In the genomic region with DNA sequence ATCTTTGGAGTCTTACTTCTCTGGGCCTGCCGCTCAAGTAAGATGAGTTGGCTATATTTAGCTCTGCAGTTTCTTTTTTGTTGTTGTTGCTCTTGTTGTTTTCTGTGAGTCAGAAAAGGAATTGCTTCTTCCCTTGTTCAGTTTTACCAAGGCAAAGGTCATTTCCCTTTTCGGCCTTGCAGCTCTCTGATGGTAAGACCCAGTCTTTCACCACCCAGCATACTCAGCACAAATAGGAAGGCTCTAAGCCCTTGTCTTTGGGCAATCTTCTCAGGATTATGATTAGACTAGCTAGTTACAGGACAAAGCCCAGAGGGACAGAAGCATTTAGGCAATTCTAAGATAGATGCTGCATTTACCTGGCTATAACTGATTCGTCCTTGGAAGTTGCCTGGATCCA, we compare ENCODE assay signal across 9 mouse cellular contexts. TPM values are rescaled to one million over a fixed set of nuclear protein-coding genes. Genes with fewer than 3 reads are reported as not detected.
DNase-seq lines count a peak whose midpoint lies in the region; ATAC-seq lines count a peak whose summit lies in the region.
"Had no signal": no experiment of that assay in that cellular context is flagged by ENCODE, and none has a peak within 500 bp of the region (broad histone marks: within the 10 kb centered on the region; RNA-seq: fewer than 3 reads in every experiment).

No protein-coding gene starts in this region.

- no peak for ATAC-seq in heart, embryonic 13.5 days (ENCODE audit: extremely low read depth, insufficient number of reproducible peaks, low FRiP score, low TSS enrichment)
- no peak for ATAC-seq in neural tube, embryonic 11.5 days (ENCODE audit: insufficient read depth, low FRiP score, low TSS enrichment)
- no peak for ATAC-seq in limb, embryonic 12.5 days (ENCODE audit: insufficient number of reproducible peaks, insufficient read depth, low FRiP score, low TSS enrichment, low read depth)

- 79% methylated on average over 3 of the region's 3 CpGs for WGBS in heart, embryonic 13.5 days
- WGBS in neural tube, embryonic 11.5 days: 91% methylated on average over 3 of the region's 3 CpGs
- 87% methylated on average over 3 of the region's 3 CpGs for WGBS in limb, embryonic 12.5 days

- peak overlapping the region; percentile 71 for H3K4me2 ChIP-seq in heart, embryonic 13.5 days
- H3K4me2 ChIP-seq in neural tube, embryonic 11.5 days (ENCODE audit: low read depth): peak overlapping the region; percentile 50; the same call in 1 of the 2 replicates
- H3K4me2 ChIP-seq in limb, embryonic 12.5 days: peak overlapping the region; percentile 64

- H3K9ac ChIP-seq in heart, embryonic 13.5 days: peak overlapping the region; percentile 89; the same call in 1 of the 2 replicates
- H3K9ac ChIP-seq in neural tube, embryonic 11.5 days (ENCODE audit: low read length): no peak overlapping the region
- no peak overlapping the region for H3K9ac ChIP-seq in limb, embryonic 12.5 days (replicated peaks)

- peak overlapping the region; percentile 60 for H3K4me3 ChIP-seq in heart, embryonic 13.5 days
- H3K4me3 ChIP-seq in neural tube, embryonic 11.5 days (ENCODE audit: low read depth, low read length): no peak overlapping the region
- no peak overlapping the region for H3K4me3 ChIP-seq in limb, embryonic 12.5 days (replicated peaks)

- no peak overlapping the region for H3K27ac ChIP-seq in heart, embryonic 13.5 days (replicated peaks)
- no peak overlapping the region for H3K27ac ChIP-seq in neural tube, embryonic 11.5 days (ENCODE audit: low read depth, low read length)
- H3K27ac ChIP-seq in limb, embryonic 12.5 days: no peak overlapping the region

- H3K36me3 ChIP-seq in heart, embryonic 13.5 days: peaks cover 43% of the 10 kb centered on the region
- H3K36me3 ChIP-seq in neural tube, embryonic 11.5 days (ENCODE audit: control insufficient read depth, insufficient read depth, low read length): no peaks in the 10 kb centered on the region; the same call in 1 of the 2 replicates
- H3K36me3 ChIP-seq in limb, embryonic 12.5 days: peaks cover 33% of the 10 kb centered on the region

- H3K27me3 ChIP-seq in heart, embryonic 13.5 days (replicated peaks): no peaks in the 10 kb centered on the region
- H3K27me3 ChIP-seq in neural tube, embryonic 11.5 days (ENCODE audit: control insufficient read depth, insufficient read depth, low read length): no peaks in the 10 kb centered on the region
- H3K27me3 ChIP-seq in limb, embryonic 12.5 days: no peaks in the 10 kb centered on the region

- H3K9me3 ChIP-seq in heart, embryonic 13.5 days: no peaks in the 10 kb centered on the region
- H3K9me3 ChIP-seq in neural tube, embryonic 11.5 days (ENCODE audit: control insufficient read depth, low read length): no peaks in the 10 kb centered on the region
- no peaks in the 10 kb centered on the region for H3K9me3 ChIP-seq in limb, embryonic 12.5 days

- DNase-seq in heart, adult 18-20 months: no peak
- DNase-seq in neural tube, embryonic 11.5 days (ENCODE audit: low spot score): no peak
- no peak for DNase-seq in neural tube, embryonic 10.5 days (ENCODE audit: extremely low spot score, low spot score)
- DNase-seq in yolk sac, embryonic 10.5 days (ENCODE audit: low spot score): peak; percentile 35
- DNase-seq in embryo, embryonic 10.5 days (ENCODE audit: low spot score): no peak
- no peak for DNase-seq in urinary bladder, adult 2 months (ENCODE audit: low spot score)
- DNase-seq: cerebellum, adult 18-20 months had no signal

- H3K4me1 ChIP-seq in heart, embryonic 13.5 days: peaks cover 30% of the 10 kb centered on the region
- peaks cover 6% of the 10 kb centered on the region for H3K4me1 ChIP-seq in neural tube, embryonic 11.5 days (ENCODE audit: control insufficient read depth, insufficient read depth, low read length)
- peaks cover 15% of the 10 kb centered on the region for H3K4me1 ChIP-seq in limb, embryonic 12.5 days (replicated peaks)

RNA-seq across cellular contexts. Expression of a gene that starts 1.1 kb away (rescaled TPM):
- polyA plus RNA-seq in heart, embryonic 13.5 days (2015; fragmentation: Nextera tagmentation; extraction: Ambion mirVana): 39.7 and 47.3 TPM in 2 replicates
- 10 to 100 TPM; 67.5 to 74.8 TPM for total RNA-seq in heart, adult 18-20 months (2021)
- polyA plus RNA-seq in neural tube, embryonic 11.5 days (2014; fragmentation: Nextera tagmentation; extraction: Ambion mirVana): 51.5 and 53.3 TPM in 2 replicates
- polyA plus RNA-seq in limb, embryonic 12.5 days (2016; fragmentation: Nextera tagmentation; extraction: Ambion mirVana): 53.6 and 53.7 TPM in 2 replicates
- polyA plus RNA-seq in urinary bladder, adult 2 months (2012; rRNA removed): 53.5 and 57.6 TPM in 2 replicates

RNA-seq across cellular contexts. Expression of a gene that starts 1.2 kb away (rescaled TPM):
- 95.9 and 101 TPM in 2 replicates for polyA plus RNA-seq in heart, embryonic 13.5 days (2015; fragmentation: Nextera tagmentation; extraction: Ambion mirVana)
- 10 to 100 TPM; 60.9 to 72.9 TPM for total RNA-seq in heart, adult 18-20 months (2021)
- polyA plus RNA-seq in neural tube, embryonic 11.5 days (2014; fragmentation: Nextera tagmentation; extraction: Ambion mirVana): 319 and 323 TPM in 2 replicates
- 167 and 192 TPM in 2 replicates for polyA plus RNA-seq in limb, embryonic 12.5 days (2016; fragmentation: Nextera tagmentation; extraction: Ambion mirVana)
- polyA plus RNA-seq in urinary bladder, adult 2 months (2012; rRNA removed): 42.8 and 43.1 TPM in 2 replicates
